Mouse (Mus musculus) heart, embryonic 12.5 days (tissue): ENCODE results near the gene Cfap97d2. TPM values are rescaled to one million over a fixed set of nuclear protein-coding genes. Genes with fewer than 3 reads are reported as not detected.
A peak's percentile ranks its signal among the peaks of the same experiment; 100 is the strongest.

ENCODE experiments used
- ATAC-seq: fragments of 200-750 bp; cut with Nextera tagmentation; 2 replicates; pipeline ENCODE4 v1.8.0; 2017; ENCODE audit warnings: moderate TSS enrichment, moderate library complexity; ENCODE audit not compliant: insufficient number of reproducible peaks, low FRiP score
- H3K27ac ChIP-seq: fragments of 300-500 bp; sonication (generic); 2 replicates; pipeline ENCODE4 v1.5.1; 2016; ENCODE audit warnings: mild to moderate bottlenecking, moderate library complexity; ENCODE audit not compliant: poor library complexity, severe bottlenecking
- H3K27me3 ChIP-seq: fragments of 300-500 bp; sonication (generic); replicated peaks from 2 replicates; pipeline ENCODE4 v1.6.1; 2016; ENCODE audit warnings: mild to moderate bottlenecking, moderate library complexity
- H3K36me3 ChIP-seq: fragments of 300-500 bp; sonication (generic); 2 replicates; pipeline ENCODE4 v1.6.1; 2016; ENCODE audit warnings: mild to moderate bottlenecking, moderate library complexity
- H3K4me1 ChIP-seq: fragments of 300-500 bp; sonication (generic); replicated peaks from 2 replicates; pipeline ENCODE4 v1.6.1; 2016; ENCODE audit warnings: mild to moderate bottlenecking
- H3K4me2 ChIP-seq: fragments of 300-500 bp; sonication (generic); 2 replicates; pipeline ENCODE4 v1.6.1; 2016; ENCODE audit warnings: mild to moderate bottlenecking, moderate library complexity
- H3K4me3 ChIP-seq: fragments of 300-500 bp; sonication (generic); 2 replicates; pipeline ENCODE4 v1.5.1; 2016; ENCODE audit warnings: mild to moderate bottlenecking
- H3K9ac ChIP-seq: fragments of 300-500 bp; sonication (generic); 2 replicates; pipeline ENCODE4 v1.6.1; 2016; ENCODE audit warnings: mild to moderate bottlenecking, moderate library complexity
- H3K9me3 ChIP-seq: fragments of 300-500 bp; sonication (generic); replicated peaks from 2 replicates; pipeline ENCODE4 v1.6.1; 2016; ENCODE audit warnings: mild to moderate bottlenecking, moderate library complexity
- WGBS: fragments of 180-500 bp; shearing (Covaris S2); methylation state at CpG from one replicate; pipeline ENCODE4 v1.1.7; 2016; 5-methylcytosine and 5-hydroxymethylcytosine counted together
- polyA plus RNA-seq: library from polyadenylated mRNA; unstranded; fragments of >200 nt; fragmentation: Nextera tagmentation; extraction: Ambion mirVana; gene quantifications from 2 replicates; pipeline ENCODE4 v1.2.1, GENCODE M21; 2016

Cfap97d2 gene
- polyA plus RNA-seq, 1 experiment from 2014 or later = 0.26 TPM

DNA sequence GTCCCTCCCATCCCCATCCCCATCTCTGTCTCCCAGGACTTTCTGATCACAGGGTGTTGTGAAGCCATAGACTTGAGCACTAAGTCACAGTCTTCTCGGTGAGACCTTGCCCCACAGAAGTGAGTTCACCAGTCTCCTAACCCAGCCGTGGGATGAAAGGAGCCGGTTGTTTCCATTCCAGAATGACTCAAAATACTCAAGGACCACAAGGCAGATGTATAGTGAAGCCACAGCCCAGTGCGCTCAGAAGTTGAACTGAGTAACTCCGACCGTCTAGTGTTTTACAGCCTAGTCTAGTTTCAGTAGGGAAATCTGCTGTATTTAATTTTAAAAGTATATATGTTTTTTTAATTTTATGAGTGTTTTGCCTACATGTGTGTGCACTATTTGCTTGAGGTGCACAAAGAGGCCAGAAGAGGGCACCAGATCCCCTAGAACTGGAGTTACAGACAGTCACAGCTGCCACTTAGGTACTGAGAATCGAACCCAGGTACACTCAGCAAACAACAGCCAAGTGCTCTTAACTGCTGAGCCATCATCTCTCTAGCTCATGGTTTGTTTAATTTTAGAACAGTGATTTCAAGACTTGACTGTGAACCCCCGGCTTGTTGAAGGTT, 18.5 kb upstream of the Cfap97d2 start:
- Histone ChIP-seq H3K9me3 (no peaks in the 10 kb centered on the region), H3K27ac (no peak overlapping the region), H3K9ac (no peak overlapping the region), H3K27me3 (no peaks in the 10 kb centered on the region), H3K36me3 (no peaks in the 10 kb centered on the region), H3K4me1 (peaks cover 7% of the 10 kb centered on the region; the same call in 1 of the 2 replicates), H3K4me3 (no peak overlapping the region), H3K4me2 (no peak overlapping the region)
- ATAC-seq = no peak
- WGBS = 89% methylated on average over 8 of the region's 8 CpGs

DNA sequence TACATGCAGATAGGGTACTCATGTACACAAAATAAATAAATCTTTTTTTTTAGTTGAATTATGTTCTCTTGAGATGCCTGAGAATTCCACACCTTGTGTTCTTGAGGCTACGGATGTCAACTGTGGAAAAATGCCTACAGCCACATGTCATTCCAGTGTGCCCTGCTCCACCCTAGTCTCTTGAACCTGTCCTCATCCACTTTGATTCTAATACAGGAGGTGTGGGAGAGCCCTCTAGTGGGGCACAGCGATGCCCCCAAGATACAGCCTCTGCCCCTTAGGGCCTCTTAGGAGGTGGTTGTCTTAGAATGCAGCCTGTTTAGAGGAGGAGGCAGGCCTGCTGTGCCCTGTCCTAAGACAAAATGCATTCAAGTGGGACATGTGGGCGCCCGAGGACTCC, 17.7 kb upstream of the Cfap97d2 start:
- H3K4me2 ChIP-seq = no peak overlapping the region
- H3K4me1 ChIP-seq = peaks cover 7% of the 10 kb centered on the region; the same call in 1 of the 2 replicates
- WGBS = 72% methylated on average over 4 of the region's 4 CpGs
- no peaks in the 10 kb centered on the region for H3K36me3 ChIP-seq
- H3K9ac ChIP-seq = no peak overlapping the region
- no peaks in the 10 kb centered on the region for H3K9me3 ChIP-seq
- no peak for ATAC-seq
- no peak overlapping the region for H3K27ac ChIP-seq
- no peaks in the 10 kb centered on the region for H3K27me3 ChIP-seq
- H3K4me3 ChIP-seq = no peak overlapping the region

DNA sequence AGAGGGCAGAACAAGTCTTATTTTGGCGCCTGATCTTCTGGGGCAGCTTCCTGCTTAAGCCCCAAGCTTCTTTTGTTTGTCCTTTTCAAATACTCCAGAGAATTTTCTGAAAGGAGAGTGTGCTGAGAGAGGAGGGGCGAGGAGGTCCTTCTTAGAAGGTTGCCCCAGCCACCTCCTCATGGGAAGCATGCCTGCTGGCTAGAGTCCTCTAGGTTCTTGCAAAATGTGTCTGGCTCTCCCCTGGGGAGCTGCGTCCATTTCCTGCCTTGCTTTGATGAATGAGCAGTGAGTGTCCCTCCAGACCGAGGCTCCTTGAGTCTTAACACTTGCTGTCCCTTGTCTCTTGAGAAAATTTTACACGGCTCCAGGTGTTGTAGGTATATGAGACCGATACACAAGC, 17.2 kb upstream of the Cfap97d2 start:
- no peak overlapping the region for H3K4me3 ChIP-seq
- no peak for ATAC-seq
- no peaks in the 10 kb centered on the region for H3K27me3 ChIP-seq
- H3K27ac ChIP-seq = no peak overlapping the region
- H3K4me2 ChIP-seq = no peak overlapping the region
- H3K4me1 ChIP-seq = peaks cover 7% of the 10 kb centered on the region; the same call in 1 of the 2 replicates
- H3K9ac ChIP-seq = no peak overlapping the region
- no peaks in the 10 kb centered on the region for H3K36me3 ChIP-seq
- no peaks in the 10 kb centered on the region for H3K9me3 ChIP-seq
- 56% methylated on average over 6 of the region's 6 CpGs for WGBS

DNA sequence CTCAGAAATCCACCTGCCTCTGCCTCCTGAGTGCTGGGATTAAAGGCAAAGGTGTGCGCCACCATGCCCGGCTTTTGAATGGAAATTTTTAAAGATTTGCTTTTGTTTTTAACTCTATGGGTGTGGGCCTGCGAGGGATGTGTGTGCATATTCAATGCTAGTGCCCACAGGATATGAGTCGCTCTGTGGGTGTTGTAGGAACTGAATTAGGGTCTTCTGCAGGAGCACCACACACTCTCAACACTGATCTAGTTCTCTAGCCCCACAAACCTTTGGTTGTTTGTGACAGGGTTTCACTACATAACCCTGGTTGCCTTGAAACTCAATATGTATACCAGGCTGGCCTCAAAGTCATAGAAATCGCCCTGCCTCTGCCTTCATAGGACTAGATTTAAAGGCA, 16.4 kb upstream of the Cfap97d2 start:
- Histone ChIP-seq H3K9ac (no peak overlapping the region), H3K4me1 (peaks cover 7% of the 10 kb centered on the region; the same call in 1 of the 2 replicates), H3K36me3 (no peaks in the 10 kb centered on the region), H3K27me3 (no peaks in the 10 kb centered on the region), H3K9me3 (no peaks in the 10 kb centered on the region), H3K4me3 (no peak overlapping the region), H3K4me2 (no peak overlapping the region), H3K27ac (no peak overlapping the region)
- 82% methylated on average over 5 of the region's 5 CpGs for WGBS
- ATAC-seq = no peak

DNA sequence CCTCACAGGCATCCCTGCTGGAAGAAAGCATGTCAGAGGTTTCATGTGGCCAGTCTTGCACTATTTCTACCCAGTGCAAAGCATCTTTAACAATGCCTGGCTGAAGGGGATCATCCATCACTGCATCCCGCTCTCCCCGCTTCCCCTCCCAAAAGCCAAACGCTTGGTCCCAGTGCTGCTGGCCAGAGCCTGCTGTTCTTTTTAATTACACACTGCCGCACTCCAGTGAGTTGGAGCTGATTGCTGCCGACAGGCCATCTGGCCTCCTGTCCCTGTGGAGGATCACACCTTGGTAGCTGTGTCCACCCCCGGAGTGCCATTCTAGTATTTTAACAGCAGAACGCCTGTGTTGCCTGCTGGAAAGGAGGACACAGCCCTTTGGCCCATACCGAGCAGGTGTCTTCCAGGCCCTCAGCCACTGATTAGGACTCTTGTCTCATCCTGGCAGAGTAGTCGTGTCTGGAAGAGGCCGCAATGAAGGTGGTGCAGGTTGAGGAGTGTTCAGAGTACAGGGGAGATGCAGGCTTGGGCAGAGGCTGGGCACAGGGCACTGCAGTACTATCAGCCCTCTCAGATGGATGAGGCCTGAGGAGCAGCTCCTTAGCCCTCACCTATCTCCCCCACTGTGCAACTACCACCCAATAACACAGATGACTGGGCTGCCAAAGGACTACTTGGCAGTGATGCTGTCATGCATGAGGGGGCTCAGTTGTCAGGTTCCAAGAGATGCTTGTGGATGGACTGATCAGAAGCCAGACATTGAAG, 13.2 kb upstream of the Cfap97d2 start:
- H3K36me3 ChIP-seq = no peaks in the 10 kb centered on the region
- H3K9ac ChIP-seq = 0 out of 2 replicates have a peak overlapping the region, but pooled peaks have one; percentile 44
- no peak overlapping the region for H3K4me3 ChIP-seq
- no peaks in the 10 kb centered on the region for H3K9me3 ChIP-seq
- H3K27ac ChIP-seq = no peak overlapping the region
- H3K4me1 ChIP-seq = peaks cover 11% of the 10 kb centered on the region; the same call in 1 of the 2 replicates
- H3K27me3 ChIP-seq = no peaks in the 10 kb centered on the region
- no peak for ATAC-seq
- no peak overlapping the region for H3K4me2 ChIP-seq
- WGBS = 72% methylated on average over 10 of the region's 10 CpGs

DNA sequence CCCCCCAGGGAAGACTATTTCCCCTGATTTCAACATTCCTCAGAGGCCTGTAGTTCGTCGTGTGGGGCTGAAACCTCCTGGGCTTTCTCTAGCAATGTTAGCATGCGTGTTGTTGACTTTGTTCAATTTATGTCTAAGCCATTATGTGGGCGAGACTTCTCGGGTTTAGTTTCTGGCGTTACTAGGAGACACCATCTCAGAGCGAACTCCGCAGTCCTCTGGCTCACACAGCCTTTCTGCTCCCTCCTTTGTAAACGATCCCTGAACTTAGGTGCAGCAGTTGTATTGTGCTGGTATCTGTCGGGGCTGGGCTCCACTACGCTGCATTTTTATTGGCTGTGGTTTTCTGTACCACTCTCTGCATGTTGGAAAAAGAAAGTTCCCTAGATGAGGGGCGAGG, 11.0 kb upstream of the Cfap97d2 start:
- Histone ChIP-seq H3K27ac (no peak overlapping the region), H3K4me3 (no peak overlapping the region), H3K27me3 (no peaks in the 10 kb centered on the region), H3K4me1 (peaks cover 19% of the 10 kb centered on the region; the same call in 1 of the 2 replicates), H3K9ac (no peak overlapping the region), H3K9me3 (no peaks in the 10 kb centered on the region), H3K4me2 (no peak overlapping the region), H3K36me3 (no peaks in the 10 kb centered on the region)
- 65% methylated on average over 12 of the region's 12 CpGs for WGBS
- ATAC-seq = no peak

DNA sequence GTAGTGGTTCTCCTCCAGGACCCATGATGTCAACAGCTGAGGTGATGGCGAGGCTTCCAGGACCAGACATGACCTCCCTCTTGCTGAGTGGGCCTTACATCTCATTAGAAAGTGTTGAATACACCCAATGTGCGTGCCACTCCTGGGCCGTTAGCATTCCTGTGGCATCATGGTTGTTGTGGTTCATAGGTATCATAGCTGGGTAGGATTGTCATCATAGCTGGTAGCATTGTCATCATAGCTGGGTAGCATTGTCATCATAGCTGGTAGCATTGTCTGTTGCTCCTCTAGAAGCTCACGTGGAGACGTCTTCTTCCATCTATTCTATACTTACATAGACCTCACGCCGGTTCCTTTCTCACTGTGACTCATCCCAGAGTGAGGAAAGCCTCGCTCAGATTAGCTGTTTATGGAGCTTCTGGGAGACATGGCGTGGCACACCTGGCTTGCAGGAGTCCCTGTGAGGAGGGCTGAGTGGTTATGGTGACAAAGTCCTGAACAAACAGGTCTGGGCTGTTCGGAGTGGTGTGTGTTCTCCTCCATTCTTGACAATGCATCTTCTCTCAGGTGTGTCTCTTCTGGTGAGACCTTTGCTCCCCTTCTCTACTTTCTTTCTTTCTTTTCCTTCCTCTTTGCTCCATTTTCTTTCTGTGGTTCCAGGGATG, 10.4 kb upstream of the Cfap97d2 start:
- 79% methylated on average over 10 of the region's 10 CpGs for WGBS
- no peak for ATAC-seq
- H3K4me3 ChIP-seq = no peak overlapping the region
- no peak overlapping the region for H3K4me2 ChIP-seq
- H3K9me3 ChIP-seq = no peaks in the 10 kb centered on the region
- H3K27me3 ChIP-seq = no peaks in the 10 kb centered on the region
- H3K4me1 ChIP-seq = peaks cover 25% of the 10 kb centered on the region
- H3K9ac ChIP-seq = no peak overlapping the region
- H3K36me3 ChIP-seq = no peaks in the 10 kb centered on the region
- no peak overlapping the region for H3K27ac ChIP-seq

DNA sequence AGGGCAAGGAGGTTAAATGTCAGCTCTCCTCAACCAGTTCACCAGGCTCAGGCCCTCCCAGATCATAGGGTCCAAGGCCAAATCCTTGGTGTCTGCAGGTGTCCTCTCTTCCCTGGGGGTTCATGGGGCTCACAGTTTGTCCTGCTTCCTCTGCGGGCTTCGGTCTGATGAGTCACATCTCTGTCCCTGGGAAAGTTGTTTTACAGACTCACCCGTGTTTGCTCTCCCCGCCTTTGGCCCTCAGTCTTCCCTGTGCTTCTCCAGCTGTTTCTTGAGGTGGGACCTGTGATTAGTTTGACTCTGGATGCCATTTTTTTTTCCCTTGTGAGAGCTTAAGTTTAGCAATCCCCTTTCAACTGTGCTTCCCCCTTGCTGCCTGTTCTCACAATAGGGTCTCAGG, 9.5 kb upstream of the Cfap97d2 start:
- WGBS = 70% methylated on average over 4 of the region's 4 CpGs
- H3K27me3 ChIP-seq = no peaks in the 10 kb centered on the region
- H3K27ac ChIP-seq = no peak overlapping the region

DNA sequence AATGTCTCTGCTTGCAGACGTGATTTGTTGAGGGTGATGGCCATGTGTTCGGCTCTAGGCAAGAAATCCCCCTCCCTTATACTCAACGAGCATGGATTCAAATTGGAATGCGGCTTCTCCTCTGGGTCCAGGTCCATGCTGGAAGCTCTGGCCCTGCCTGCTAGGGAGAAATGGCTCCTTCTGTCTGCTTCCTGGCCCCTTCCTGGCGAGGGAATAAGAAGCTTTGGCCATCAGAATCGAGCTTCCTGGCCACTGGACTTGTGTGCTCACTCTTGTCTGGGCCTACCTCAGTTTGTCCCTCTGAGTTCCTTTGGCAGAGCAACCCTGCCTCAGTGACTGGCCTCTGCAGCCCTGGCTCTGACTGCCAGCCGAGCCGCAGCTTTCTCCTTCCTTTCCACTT, 8.5 kb upstream of the Cfap97d2 start:
- Histone ChIP-seq H3K4me1 (peaks cover 38% of the 10 kb centered on the region), H3K27ac (no peak overlapping the region), H3K4me2 (no peak overlapping the region), H3K4me3 (no peak overlapping the region), H3K9me3 (no peaks in the 10 kb centered on the region), H3K9ac (no peak overlapping the region), H3K27me3 (no peaks in the 10 kb centered on the region), H3K36me3 (no peaks in the 10 kb centered on the region)
- 69% methylated on average over 8 of the region's 8 CpGs for WGBS
- no peak for ATAC-seq

More for the DNA sequence above, 9.5 kb upstream of the Cfap97d2 start:
- ATAC-seq = no peak
- no peak overlapping the region for H3K9ac ChIP-seq
- H3K9me3 ChIP-seq = no peaks in the 10 kb centered on the region
- no peak overlapping the region for H3K4me3 ChIP-seq
- peaks cover 31% of the 10 kb centered on the region for H3K4me1 ChIP-seq
- no peaks in the 10 kb centered on the region for H3K36me3 ChIP-seq
- no peak overlapping the region for H3K4me2 ChIP-seq

DNA sequence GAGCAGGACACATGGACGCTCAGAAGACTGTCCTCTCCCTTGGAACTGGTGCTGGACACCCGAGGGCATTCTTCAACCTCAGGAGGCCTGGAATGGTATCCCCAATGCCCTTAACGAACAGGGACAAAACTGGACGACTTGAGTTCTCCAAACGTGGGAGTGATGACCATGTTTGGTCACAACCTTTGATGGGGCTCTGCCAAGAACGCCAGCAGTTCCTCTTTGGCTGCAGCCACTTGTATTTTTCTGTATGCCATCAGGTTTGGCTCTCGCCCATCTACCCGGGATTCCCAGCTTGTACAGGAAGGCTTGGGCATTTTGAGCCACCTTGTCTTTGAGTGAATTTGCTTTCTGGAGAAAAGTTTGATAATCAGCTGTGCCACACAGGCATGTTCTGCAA, 8.0 kb upstream of the Cfap97d2 start:
- 65% methylated on average over 8 of the region's 8 CpGs for WGBS
- Histone ChIP-seq H3K9ac (no peak overlapping the region), H3K36me3 (no peaks in the 10 kb centered on the region), H3K4me1 (peaks cover 41% of the 10 kb centered on the region), H3K27ac (no peak overlapping the region), H3K27me3 (no peaks in the 10 kb centered on the region), H3K4me3 (no peak overlapping the region), H3K4me2 (no peak overlapping the region), H3K9me3 (no peaks in the 10 kb centered on the region)
- no peak for ATAC-seq

DNA sequence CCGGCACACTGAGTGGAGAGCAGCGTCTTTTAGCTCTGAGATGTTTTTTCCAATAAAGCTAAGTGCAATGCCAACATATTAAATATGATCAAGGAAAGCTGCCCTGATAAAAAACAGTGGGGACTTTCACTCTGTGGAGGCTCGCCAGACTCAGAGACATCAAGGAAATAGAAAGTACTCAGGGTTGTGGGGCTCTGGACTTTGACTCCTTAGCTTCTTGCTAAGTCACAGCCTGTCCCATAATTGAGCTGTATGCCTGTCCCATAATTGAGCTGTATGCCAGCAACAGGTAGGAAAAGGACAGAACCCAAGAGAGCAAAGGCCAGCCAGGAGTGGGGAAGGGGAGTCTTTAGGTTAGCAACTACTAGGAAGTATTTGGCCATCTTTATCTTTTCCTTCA, 7.4 kb upstream of the Cfap97d2 start:
- 74% methylated on average over 3 of the region's 3 CpGs for WGBS
- no peak overlapping the region for H3K4me3 ChIP-seq
- ATAC-seq = no peak
- no peak overlapping the region for H3K4me2 ChIP-seq
- H3K27ac ChIP-seq = no peak overlapping the region
- no peaks in the 10 kb centered on the region for H3K36me3 ChIP-seq
- no peaks in the 10 kb centered on the region for H3K9me3 ChIP-seq
- H3K27me3 ChIP-seq = no peaks in the 10 kb centered on the region
- peaks cover 41% of the 10 kb centered on the region for H3K4me1 ChIP-seq
- no peak overlapping the region for H3K9ac ChIP-seq
